Mouse (Mus musculus) cerebellum, adult 11 months (tissue): ENCODE measurements around the gene Ccn5.
A peak's percentile ranks its signal among the peaks of the same experiment; 100 is the strongest.

Experiments used
- DNase-seq: peaks from one replicate; pipeline ENCODE4 v3.0.0; 2022

Ccn5 gene

GRCm38 (mm10) chr2:163853461-163853901 is 32.8 kb downstream of the Ccn5 start, which contains the start of gene Kcnk15:
TSS of gene Kcnk15 (plus strand) at chr2:163853651.
- DNase-seq: no peak

GRCm38 (mm10) chr2:163857233-163857632 is 36.6 kb downstream of the Ccn5 start:
- DNase-seq: no peak

- DNase-seq: peak; percentile 65
Observed at GRCm38 (mm10) chr2:163858254-163858947, 37.7 kb downstream of the Ccn5 start.

GRCm38 (mm10) chr2:163865311-163865710 is 44.6 kb downstream of the Ccn5 start:
- DNase-seq: peak; percentile 44

- no peak for DNase-seq
Observed at GRCm38 (mm10) chr2:163866061-163866460, 45.4 kb downstream of the Ccn5 start.

GRCm38 (mm10) chr2:163869783-163870182 is 49.1 kb downstream of the Ccn5 start:
- no peak for DNase-seq

- no peak for DNase-seq
Observed at GRCm38 (mm10) chr2:163871266-163871665, 50.6 kb downstream of the Ccn5 start.

- no peak for DNase-seq
Observed at GRCm38 (mm10) chr2:163871906-163872305, 51.2 kb downstream of the Ccn5 start.

- no peak for DNase-seq
Observed at GRCm38 (mm10) chr2:163874877-163875276, 54.2 kb downstream of the Ccn5 start.

GRCm38 (mm10) chr2:163875484-163875883 is 54.8 kb downstream of the Ccn5 start:
- no peak for DNase-seq

- no peak for DNase-seq
Observed at GRCm38 (mm10) chr2:163876830-163877498, 56.3 kb downstream of the Ccn5 start.

GRCm38 (mm10) chr2:163880891-163881290 is 60.2 kb downstream of the Ccn5 start:
- DNase-seq: peak; percentile 63
